Mouse (Mus musculus) hindbrain, embryonic 15.5 days (tissue): ENCODE data around the gene Pard3. TPM values are rescaled to one million over a fixed set of nuclear protein-coding genes. Genes with fewer than 3 reads are reported as not detected.
A peak's percentile ranks its signal among the peaks of the same experiment; 100 is the strongest.
"Not testable (repeated sequence)": the region's sequence is repeated elsewhere in the genome, so short reads cannot be mapped to it uniquely, and the experiment has no call there.

ENCODE experiments used
- ATAC-seq: fragments of 200-750 bp; cut with Nextera tagmentation; 2 replicates; pipeline ENCODE4 v1.8.0; 2017; ENCODE audit warnings: low read depth, moderate number of reproducible peaks, moderate TSS enrichment; ENCODE audit not compliant: low FRiP score
- H3K27ac ChIP-seq: fragments of 300-500 bp; sonication (generic); replicated peaks from 2 replicates; pipeline ENCODE4 v1.5.1; 2015; ENCODE audit warnings: mild to moderate bottlenecking, inconsistent platforms
- H3K27me3 ChIP-seq: fragments of 300-500 bp; sonication (generic); 2 replicates; pipeline ENCODE4 v1.6.1; 2015; ENCODE audit warnings: control low read depth, inconsistent platforms
- H3K36me3 ChIP-seq: fragments of 300-500 bp; sonication (generic); 2 replicates; pipeline ENCODE4 v1.6.1; 2015; ENCODE audit warnings: control low read depth, inconsistent platforms
- H3K4me1 ChIP-seq: fragments of 300-500 bp; sonication (generic); replicated peaks from 2 replicates; pipeline ENCODE4 v1.6.1; 2015; ENCODE audit warnings: control low read depth, inconsistent platforms
- H3K4me2 ChIP-seq: fragments of 300-500 bp; sonication (generic); 2 replicates; pipeline ENCODE4 v1.6.1; 2015; ENCODE audit warnings: moderate library complexity, mild to moderate bottlenecking, inconsistent platforms
- H3K4me3 ChIP-seq: fragments of 300-500 bp; sonication (generic); 2 replicates; pipeline ENCODE4 v1.5.1; 2015; ENCODE audit warnings: mild to moderate bottlenecking, inconsistent platforms
- H3K9ac ChIP-seq: fragments of 300-500 bp; sonication (generic); 2 replicates; pipeline ENCODE4 v1.6.1; 2015; ENCODE audit warnings: inconsistent platforms
- H3K9me3 ChIP-seq: fragments of 300-500 bp; sonication (generic); 2 replicates; pipeline ENCODE4 v1.6.1; 2016; ENCODE audit warnings: control low read depth, inconsistent platforms
- WGBS: fragments of 180-500 bp; shearing (Covaris S2); methylation state at CpG from one replicate; pipeline ENCODE4 v1.1.7; 2015; 5-methylcytosine and 5-hydroxymethylcytosine counted together
- polyA plus RNA-seq: library from polyadenylated mRNA; unstranded; fragments of >200 nt; fragmentation: Nextera tagmentation; extraction: Ambion mirVana; gene quantifications from 2 replicates; pipeline ENCODE4 v1.2.1, GENCODE M21; 2015

The Pard3 gene
- polyA plus RNA-seq, 1 experiment from 2014 or later: 18.2 TPM

DNA sequence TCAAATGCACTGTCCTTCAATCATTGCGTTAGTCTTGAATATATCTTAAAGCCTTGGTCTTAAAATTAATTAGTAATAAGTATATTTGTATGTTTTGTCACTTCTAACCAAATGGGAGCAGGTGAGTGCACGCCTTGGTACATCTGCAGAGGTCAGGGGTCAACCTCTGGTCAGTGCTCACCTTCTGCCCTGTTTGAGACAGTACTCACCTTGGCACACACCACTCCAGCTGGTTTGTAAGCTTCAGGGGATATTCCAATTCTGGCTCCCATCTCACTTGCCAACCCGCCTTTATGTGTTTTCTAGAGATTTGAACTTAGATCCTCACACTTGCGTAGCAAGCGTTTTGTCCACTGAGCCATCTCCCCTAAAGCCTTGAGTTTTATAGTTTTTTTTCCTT, 105.7 kb downstream of the Pard3 start:
- Histone ChIP-seq H3K27ac (no peak overlapping the region), H3K36me3 (no peaks in the 10 kb centered on the region), H3K4me2 (no peak overlapping the region), H3K9me3 (no peaks in the 10 kb centered on the region), H3K9ac (no peak overlapping the region), H3K4me3 (no peak overlapping the region), H3K27me3 (no peaks in the 10 kb centered on the region), H3K4me1 (no peaks in the 10 kb centered on the region)
- WGBS: 95% methylated on average over 5 of the region's 5 CpGs
- no peak for ATAC-seq

- H3K4me1 ChIP-seq, H3K4me3 ChIP-seq, H3K4me2 ChIP-seq, H3K9me3 ChIP-seq, H3K27me3 ChIP-seq, H3K27ac ChIP-seq, H3K36me3 ChIP-seq, H3K9ac ChIP-seq, ATAC-seq: not testable (repeated sequence)
- WGBS: 80% methylated on average over 2 of the region's 2 CpGs
These were observed 106.7 kb downstream of the Pard3 start for GRCm38 (mm10) chr8:127170372-127170771.

DNA sequence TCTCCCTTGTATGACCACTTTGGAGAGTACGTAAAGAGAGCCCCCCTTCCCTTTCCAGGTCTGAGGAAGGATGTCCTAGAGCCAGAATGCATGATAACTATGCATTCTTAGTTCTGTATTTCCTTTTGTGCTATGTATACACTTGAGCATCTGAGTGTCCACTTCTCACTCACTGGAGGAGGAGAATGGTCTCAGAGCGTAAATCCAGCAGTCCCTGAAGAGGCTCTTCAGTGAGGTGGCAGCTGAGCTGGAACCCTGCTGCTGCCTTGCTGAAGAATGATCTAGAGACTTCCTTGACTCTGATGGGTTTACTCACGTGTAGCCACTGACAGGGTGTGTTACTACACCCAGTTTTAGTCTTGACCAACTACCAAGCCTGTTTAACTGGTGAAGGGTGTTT, 107.2 kb downstream of the Pard3 start:
- Histone ChIP-seq H3K36me3 (no peaks in the 10 kb centered on the region), H3K27ac (no peak overlapping the region), H3K9me3 (no peaks in the 10 kb centered on the region), H3K27me3 (no peaks in the 10 kb centered on the region), H3K4me2 (no peak overlapping the region), H3K4me3 (no peak overlapping the region), H3K4me1 (no peaks in the 10 kb centered on the region), H3K9ac (no peak overlapping the region)
- ATAC-seq: no peak
- 93% methylated on average over 3 of the region's 3 CpGs for WGBS

DNA sequence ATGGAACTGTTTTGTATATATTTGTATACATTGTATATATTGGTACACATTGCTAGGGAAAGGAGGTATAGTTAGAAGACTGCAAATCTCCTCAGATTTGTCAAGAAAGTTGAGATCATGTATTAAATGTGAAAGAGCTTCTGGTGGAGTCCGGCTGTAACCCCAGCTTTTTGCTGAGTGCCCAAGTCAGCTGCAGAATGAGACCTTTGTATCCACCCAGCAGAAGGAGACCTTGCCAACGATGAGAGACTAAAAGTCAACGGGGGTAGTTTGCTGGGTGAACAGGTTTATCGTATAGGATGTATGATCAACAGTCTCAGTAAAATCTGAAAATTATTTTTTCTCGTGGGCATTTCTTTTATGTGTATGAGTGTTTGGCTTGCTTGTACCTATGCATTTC, 109.8 kb downstream of the Pard3 start:
- Histone ChIP-seq H3K4me3 (no peak overlapping the region), H3K4me2 (no peak overlapping the region), H3K27ac (no peak overlapping the region), H3K9ac (no peak overlapping the region), H3K9me3 (no peaks in the 10 kb centered on the region), H3K27me3 (no peaks in the 10 kb centered on the region), H3K4me1 (no peaks in the 10 kb centered on the region), H3K36me3 (no peaks in the 10 kb centered on the region)
- 92% methylated on average over 5 of the region's 5 CpGs for WGBS
- no peak for ATAC-seq

GRCm38 (mm10) chr8:127174411-127174810, 110.7 kb downstream of the Pard3 start:
- Histone ChIP-seq H3K4me3 (no peak overlapping the region), H3K9me3 (no peaks in the 10 kb centered on the region), H3K4me1 (no peaks in the 10 kb centered on the region), H3K36me3 (no peaks in the 10 kb centered on the region), H3K4me2 (no peak overlapping the region), H3K27ac (no peak overlapping the region), H3K27me3 (no peaks in the 10 kb centered on the region), H3K9ac (no peak overlapping the region)
- ATAC-seq: no peak
- WGBS: 93% methylated on average over 6 of the region's 6 CpGs

DNA sequence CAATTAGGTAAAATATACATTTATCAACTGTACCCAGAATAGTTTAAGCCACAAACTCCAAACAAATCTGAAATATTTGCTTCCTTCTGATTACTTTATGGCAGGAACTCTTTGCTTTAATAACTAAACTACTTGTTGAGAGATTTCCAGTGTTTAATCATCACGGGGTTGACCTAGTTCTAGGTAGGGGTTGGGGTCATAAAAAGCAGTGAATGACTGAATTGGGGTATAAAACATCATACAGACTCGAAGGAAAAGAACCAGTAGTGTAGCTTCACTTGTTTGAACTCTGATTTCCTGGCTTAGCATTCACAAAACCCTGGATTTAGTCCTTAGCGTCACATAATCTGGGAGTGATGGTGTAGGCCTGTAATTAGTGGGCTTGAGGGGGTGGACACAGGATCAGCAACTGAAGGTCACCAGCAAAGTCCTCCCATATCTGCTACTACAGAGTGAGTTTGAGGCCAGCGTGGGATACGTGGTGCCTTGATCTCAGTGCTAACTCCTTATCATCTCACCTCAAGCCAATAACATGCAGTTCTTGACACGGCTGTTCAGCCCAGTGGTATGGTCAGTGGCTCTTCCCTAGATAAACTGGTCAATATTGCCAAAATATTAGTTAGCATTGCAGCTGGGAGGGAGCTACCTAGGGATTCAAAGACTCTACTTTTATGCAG, 111.6 kb downstream of the Pard3 start:
- no peaks in the 10 kb centered on the region for H3K27me3 ChIP-seq
- H3K4me2 ChIP-seq: no peak overlapping the region
- no peak overlapping the region for H3K9ac ChIP-seq
- H3K4me3 ChIP-seq: no peak overlapping the region
- no peaks in the 10 kb centered on the region for H3K4me1 ChIP-seq
- no peaks in the 10 kb centered on the region for H3K9me3 ChIP-seq
- no peak overlapping the region for H3K27ac ChIP-seq
- ATAC-seq: no peak
- no peaks in the 10 kb centered on the region for H3K36me3 ChIP-seq
- WGBS: 94% methylated on average over 6 of the region's 6 CpGs

GRCm38 (mm10) chr8:127178634-127179033, 114.9 kb downstream of the Pard3 start:
- Histone ChIP-seq H3K27me3 (no peaks in the 10 kb centered on the region), H3K4me1 (no peaks in the 10 kb centered on the region; the same call in 1 of the 2 replicates), H3K4me3 (no peak overlapping the region), H3K36me3 (no peaks in the 10 kb centered on the region), H3K27ac (no peak overlapping the region), H3K9ac (no peak overlapping the region), H3K9me3 (no peaks in the 10 kb centered on the region), H3K4me2 (no peak overlapping the region)
- ATAC-seq: peak; percentile 65
- WGBS: 61% methylated on average over 4 of the region's 4 CpGs

DNA sequence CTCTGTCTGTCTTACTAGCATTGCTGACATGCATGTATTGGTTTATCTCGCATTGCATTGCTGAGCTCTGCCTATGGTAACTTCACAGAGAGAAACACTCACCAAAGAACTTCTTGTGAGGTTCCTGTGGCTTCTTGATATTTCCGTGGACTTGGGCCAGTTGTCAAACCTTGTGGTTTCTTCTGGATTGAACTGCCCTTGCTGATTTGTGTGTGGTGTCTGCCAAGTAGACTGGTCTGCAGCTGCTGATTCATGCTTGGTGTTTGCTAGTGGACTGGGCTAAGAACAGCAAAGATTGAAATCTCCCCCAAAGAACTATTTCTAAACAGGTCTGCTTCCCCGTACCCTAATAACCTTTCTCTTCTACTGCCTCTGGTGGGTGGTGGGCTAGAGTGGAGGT, 117.6 kb downstream of the Pard3 start:
- H3K36me3 ChIP-seq: no peaks in the 10 kb centered on the region
- H3K9ac ChIP-seq: no peak overlapping the region
- H3K4me1 ChIP-seq: peaks cover 22% of the 10 kb centered on the region
- no peak overlapping the region for H3K4me2 ChIP-seq
- no peak for ATAC-seq
- no peaks in the 10 kb centered on the region for H3K27me3 ChIP-seq
- 94% methylated on average over 3 of the region's 3 CpGs for WGBS
- H3K4me3 ChIP-seq: no peak overlapping the region
- no peaks in the 10 kb centered on the region for H3K9me3 ChIP-seq
- H3K27ac ChIP-seq: no peak overlapping the region

GRCm38 (mm10) chr8:127182065-127182464, 118.4 kb downstream of the Pard3 start:
- 77% methylated on average over 3 of the region's 3 CpGs for WGBS

GRCm38 (mm10) chr8:127183533-127183932, 119.8 kb downstream of the Pard3 start:
- no peak for ATAC-seq
- Histone ChIP-seq H3K4me2 (no peak overlapping the region), H3K27ac (no peak overlapping the region), H3K4me1 (peaks cover 23% of the 10 kb centered on the region), H3K9ac (no peak overlapping the region), H3K27me3 (no peaks in the 10 kb centered on the region), H3K36me3 (no peaks in the 10 kb centered on the region), H3K9me3 (no peaks in the 10 kb centered on the region), H3K4me3 (no peak overlapping the region)
- 54% methylated on average over 2 of the region's 2 CpGs for WGBS

More at GRCm38 (mm10) chr8:127182065-127182464, 118.4 kb downstream of the Pard3 start:
- Histone ChIP-seq H3K9me3 (no peaks in the 10 kb centered on the region), H3K27ac (no peak overlapping the region), H3K4me3 (no peak overlapping the region), H3K4me2 (no peak overlapping the region), H3K36me3 (no peaks in the 10 kb centered on the region), H3K4me1 (peaks cover 23% of the 10 kb centered on the region), H3K9ac (no peak overlapping the region), H3K27me3 (no peaks in the 10 kb centered on the region)
- no peak for ATAC-seq

- Histone ChIP-seq H3K9ac (no peak overlapping the region), H3K4me3 (no peak overlapping the region), H3K36me3 (no peaks in the 10 kb centered on the region), H3K27me3 (no peaks in the 10 kb centered on the region), H3K4me1 (peaks cover 23% of the 10 kb centered on the region), H3K9me3 (no peaks in the 10 kb centered on the region), H3K27ac (no peak overlapping the region), H3K4me2 (no peak overlapping the region)
- ATAC-seq: no peak
- WGBS: 49% methylated on average over 4 of the region's 4 CpGs
These were observed 120.3 kb downstream of the Pard3 start for GRCm38 (mm10) chr8:127184025-127184424.

DNA sequence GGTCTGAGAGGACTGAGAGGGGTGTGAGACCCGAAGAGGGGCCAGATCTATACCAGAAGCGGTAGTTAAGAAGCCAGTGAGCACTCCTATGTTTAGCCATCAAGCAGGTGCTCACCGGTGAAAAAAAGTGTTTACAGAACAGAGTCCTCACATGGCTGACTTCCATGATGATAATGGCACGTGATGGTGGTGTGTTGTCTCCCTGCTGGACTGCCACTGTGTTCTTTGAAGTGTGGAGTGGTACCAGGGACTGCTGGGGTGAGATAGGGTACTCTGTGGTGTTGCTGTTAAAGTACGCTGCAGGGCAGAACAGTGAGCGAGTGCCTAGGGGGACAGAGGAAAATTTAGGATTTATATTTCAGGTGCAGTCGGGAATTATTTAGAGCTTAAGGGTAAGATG, 122.2 kb downstream of the Pard3 start:
- Histone ChIP-seq H3K9me3 (no peaks in the 10 kb centered on the region), H3K4me3 (no peak overlapping the region), H3K27ac (no peak overlapping the region), H3K36me3 (no peaks in the 10 kb centered on the region), H3K9ac (no peak overlapping the region), H3K4me1 (peaks cover 39% of the 10 kb centered on the region), H3K4me2 (no peak overlapping the region), H3K27me3 (no peaks in the 10 kb centered on the region)
- ATAC-seq: no peak
- WGBS: 71% methylated on average over 7 of the region's 7 CpGs

- H3K4me2 ChIP-seq: no peak overlapping the region
- no peaks in the 10 kb centered on the region for H3K36me3 ChIP-seq
- H3K9me3 ChIP-seq: no peaks in the 10 kb centered on the region
- no peak for ATAC-seq
- H3K27ac ChIP-seq: no peak overlapping the region
- H3K27me3 ChIP-seq: no peaks in the 10 kb centered on the region
- H3K9ac ChIP-seq: no peak overlapping the region
- H3K4me1 ChIP-seq: peaks cover 62% of the 10 kb centered on the region
- no peak overlapping the region for H3K4me3 ChIP-seq
These were observed 125.0 kb downstream of the Pard3 start for GRCm38 (mm10) chr8:127188671-127189070.
